Mouse (Mus musculus) brain, adult 2 months (tissue): Measurements from ENCODE around the gene Ubxn6.
"Not testable (repeated sequence)": the region's sequence is repeated elsewhere in the genome, so short reads cannot be mapped to it uniquely, and the experiment has no call there.

Experiments used
- DNase-seq: peaks from one replicate; pipeline ENCODE4 v3.0.0; 2011; ENCODE audit warnings: low read depth, low spot score

Ubxn6 gene

DNA sequence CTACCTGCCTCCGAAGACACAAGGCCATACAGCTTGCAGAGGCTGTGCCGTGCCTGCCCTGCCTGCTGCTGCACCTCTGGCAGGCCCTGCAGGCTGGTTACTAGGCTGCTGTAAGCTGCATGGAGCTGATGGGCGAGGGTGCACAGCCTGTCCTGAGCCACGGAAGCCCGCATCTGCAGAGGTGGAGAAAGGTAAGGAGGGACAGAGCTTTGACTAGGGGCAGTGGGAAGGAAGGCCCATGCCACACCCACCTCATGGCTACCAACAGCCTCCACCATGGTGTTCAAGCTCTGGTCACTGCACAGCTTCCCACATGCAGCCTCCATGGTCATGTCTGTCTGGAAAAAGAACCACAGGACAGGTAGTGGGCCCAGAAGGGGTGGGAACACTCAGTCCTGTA lies 27.3 kb upstream of the Ubxn6 start:
- no peak for DNase-seq

DNA sequence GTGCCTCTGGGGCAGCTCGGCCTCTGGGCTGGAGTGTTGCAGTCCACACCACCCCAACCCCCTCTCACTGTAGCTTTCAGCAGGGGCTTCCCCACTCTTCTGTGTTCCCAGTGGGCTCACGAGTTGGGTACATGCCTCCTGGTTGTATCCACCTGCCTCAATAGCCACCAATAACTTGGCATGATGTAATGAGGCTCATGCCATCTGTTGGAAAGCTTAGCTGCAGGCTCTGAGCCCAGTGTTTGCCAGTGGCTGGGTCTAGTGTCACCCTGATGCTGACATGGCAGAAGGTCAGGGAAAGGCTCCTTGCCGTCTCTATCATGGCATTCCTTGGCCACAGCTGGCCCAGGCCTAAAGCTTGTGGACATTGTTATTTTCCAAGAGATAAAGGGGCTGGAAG lies 26.0 kb upstream of the Ubxn6 start:
- no peak for DNase-seq

DNA sequence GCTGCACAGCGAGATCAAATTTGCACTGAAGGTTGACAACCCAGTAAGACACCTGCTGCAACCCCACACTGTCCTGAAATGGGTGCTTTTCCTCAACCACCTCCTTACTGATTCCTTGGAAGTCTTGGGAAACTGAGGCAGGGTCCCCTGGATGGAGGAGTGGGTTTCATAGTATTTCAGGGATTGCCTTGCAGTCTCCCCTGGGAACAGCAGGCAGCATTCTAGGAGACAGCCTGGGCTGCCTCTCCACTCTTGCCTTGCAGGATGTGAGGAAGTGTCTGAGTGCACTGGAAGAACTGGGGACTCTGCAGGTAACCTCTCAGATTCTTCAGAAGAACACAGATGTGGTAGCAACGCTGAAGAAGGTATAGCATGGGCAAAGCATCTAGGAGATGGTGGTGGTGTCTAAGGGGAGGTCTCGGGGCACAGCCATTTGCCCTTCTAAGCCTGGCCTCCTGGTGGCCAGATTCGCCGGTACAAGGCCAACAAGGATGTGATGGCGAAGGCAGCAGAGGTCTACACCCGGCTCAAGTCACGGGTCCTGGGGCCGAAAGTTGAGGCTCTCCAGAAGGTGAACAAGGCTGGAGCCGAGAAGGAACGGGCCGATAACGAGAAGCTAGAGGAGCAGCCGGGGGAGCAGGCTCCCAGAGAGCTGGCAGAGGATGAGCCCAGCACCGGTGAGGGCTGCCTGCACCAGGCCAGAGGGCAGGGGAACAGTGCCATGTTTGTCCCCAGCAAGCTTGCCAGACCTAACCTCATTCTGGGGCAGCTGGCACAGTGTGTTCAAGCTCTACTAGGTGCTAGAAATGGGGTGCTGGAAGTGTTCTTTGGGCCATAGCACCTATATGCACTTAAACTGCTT lies 24.1 kb upstream of the Ubxn6 start:
- DNase-seq: no peak

DNA sequence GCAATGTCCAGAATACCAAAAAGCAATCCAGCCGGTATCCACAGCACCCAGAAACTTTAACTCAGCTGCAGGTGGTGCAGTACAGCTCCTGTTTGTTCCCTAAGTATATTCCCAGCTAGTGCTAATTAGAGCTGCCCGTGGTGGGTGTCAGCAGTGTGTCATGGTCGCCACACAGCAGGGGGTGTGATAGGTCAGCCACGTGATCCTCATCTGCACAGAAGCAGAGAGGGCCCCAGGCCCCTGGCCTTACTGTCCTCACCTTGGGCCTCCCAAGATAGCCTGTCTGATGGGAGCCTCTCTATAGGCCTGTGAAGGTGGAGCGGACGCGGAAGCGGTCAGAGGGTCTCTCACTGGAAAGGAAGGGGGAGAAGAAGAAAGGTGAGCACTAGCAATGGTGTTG lies 23.4 kb upstream of the Ubxn6 start:
- DNase-seq: no peak

DNA sequence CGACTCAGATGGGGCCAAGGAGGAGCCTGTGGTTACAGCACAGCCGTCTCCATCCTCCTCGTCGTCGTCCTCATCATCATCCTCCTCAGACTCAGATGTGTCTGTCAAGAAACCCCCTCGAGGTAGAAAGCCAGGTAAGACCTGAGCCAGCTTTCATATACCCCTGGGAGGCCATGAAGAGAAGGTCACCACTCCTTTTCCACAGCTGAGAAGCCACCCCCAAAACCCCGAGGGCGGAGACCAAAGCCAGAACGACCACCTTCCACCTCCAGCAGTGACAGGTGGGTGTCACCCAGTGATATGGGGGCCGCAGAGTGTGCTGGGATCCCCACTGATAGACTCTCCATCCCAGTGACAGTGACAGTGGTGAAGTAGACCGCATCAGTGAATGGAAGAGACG lies 22.1 kb upstream of the Ubxn6 start:
- no peak for DNase-seq

DNA sequence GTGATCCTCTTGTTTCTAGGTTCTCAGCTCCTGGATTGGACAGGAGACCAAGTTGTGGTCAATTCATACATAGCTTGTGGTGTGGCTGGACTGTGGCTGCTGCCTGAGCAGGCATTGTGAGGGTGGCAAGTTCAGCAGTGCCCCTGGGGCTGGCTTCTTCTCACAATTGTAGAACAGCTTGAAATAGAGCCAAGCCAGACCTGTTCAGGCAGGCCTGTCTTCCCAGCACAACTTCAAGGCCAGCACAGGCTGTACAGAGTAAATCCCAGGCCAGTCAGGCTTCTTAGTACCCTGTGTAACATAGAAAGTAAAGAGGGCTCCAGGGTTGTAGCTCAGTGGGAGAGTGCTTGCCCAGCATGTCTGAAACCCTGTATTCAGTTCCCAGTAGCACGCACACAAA lies 18.0 kb upstream of the Ubxn6 start:
- peak; percentile 26 for DNase-seq

DNA sequence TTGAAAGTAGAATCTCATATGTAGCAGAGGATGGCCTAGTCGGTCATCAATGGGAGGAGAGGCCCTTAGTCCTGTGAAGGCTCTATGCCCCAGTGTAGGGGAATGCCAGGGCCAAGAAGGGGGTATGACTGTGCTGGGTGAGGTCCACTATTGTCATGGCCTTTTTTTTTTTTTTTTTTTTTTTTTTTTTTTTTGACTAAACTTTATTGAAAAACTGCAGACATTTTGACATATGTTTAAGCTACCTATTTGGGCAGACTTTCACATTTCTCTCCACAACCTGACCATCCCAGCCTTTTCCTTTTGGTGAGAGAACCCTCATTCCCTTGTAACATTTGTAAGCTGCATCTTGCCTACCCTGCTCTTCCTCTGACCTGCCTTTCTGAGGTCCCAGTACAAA lies 17.5 kb upstream of the Ubxn6 start:
- DNase-seq: no peak

DNA sequence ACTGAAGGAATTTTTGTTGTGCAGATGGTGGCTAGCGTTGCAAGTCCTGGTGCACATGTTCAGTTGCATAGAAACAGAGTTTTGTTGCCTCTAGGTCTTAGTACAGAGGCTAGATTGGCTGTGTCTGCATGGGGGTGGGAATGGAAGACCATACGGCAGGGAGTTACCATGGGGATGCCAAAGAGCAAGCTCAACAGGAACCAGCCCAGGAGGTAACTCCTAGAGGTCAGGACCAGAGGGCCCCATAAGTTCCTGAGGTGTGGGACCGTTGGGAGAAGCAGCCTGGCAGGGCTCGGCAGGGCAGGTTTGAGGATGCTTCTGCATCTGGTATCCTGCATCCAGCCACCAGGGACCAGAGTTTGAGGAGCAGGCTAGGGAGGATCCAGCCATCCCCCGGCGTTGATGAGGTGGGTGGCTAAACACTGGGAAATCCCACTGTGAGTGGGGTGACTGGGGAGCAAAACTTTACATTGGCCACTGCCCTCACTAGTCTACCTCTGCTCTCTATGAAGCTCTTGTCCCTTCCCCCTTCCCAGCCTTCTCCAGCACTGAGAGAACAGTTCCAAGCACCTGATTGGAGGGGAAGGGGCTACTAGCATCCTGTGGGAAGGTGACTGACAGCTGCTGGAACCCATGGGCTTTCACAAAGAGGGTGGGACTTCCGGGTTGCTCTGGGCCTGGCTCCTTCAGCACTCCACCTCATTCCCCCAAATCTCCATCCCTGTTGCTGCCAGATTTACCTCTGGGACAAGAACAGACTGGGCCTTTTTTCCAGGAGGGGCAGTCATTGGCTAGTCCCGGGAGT lies 6.2 kb upstream of the Ubxn6 start:
- DNase-seq: peak; percentile 86

DNA sequence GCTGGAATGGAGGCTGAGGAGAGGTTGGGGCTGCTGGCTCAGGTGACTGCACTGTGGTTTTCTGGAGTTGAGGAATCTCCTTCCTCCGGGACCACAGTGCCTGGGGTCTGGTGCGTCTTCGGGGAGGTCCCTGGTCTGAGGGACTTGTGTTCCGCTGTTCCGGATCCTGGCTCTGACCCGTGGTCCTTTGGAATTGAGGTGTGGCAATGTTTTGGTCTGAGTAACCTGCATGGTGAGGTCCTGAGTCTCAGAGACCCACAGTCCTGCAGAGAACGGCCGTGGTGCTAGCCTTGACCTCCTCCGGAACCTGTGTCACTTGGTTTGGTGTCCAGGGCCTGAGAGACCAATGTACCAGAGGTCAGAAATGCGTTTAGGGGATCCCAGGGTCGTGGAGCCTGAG lies 5.1 kb upstream of the Ubxn6 start:
- DNase-seq: no peak

DNA sequence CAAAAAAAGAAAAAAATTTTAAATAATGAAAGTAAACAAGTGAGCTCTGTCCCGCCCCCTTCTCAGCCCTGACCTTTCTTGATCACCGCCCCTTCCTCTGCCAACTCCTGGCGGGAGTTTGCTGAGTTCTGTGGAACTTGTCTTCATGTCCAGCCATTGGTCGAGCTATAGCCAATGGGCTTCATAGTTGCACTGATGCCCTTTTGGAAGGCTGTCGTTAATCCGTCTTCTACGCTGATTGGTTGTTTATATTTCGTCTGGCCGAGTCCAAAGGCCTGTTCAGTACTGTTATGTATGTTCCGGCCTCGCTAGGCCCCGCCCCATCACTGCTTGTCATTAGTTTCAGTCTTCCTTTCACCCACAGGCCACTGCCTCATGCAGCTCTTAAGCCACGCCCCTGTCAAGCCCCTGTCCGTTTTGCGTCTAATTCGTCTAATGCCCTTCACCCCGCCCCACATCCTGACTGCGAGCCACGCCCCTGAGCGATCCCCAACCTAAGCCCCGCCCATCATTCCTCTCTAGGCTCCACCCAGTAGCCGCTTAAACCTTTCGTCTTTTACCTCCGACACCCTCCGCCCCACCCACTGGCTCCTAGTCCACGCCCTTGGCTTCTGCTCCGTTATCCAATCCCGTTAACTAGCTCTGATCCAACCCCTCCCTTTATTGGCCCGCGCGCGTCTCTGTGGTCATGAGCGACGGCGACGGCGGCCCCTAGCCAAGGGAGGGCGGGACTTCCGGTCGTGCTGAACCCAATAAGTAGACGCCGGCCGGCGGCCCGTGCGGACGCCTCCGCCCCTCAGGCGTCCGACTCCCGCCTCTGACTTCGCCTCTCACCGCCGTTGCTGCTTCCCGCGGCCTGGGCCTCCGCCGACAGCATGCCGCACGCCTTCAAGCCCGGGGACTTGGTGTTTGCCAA lies 4.3 kb upstream of the Ubxn6 start, which contains the start of gene Hdgfl2:
Hdgfl2 (plus strand) TSS at position 755 of the 916 bp plus-strand sequence.
- peak; percentile 100 for DNase-seq

DNA sequence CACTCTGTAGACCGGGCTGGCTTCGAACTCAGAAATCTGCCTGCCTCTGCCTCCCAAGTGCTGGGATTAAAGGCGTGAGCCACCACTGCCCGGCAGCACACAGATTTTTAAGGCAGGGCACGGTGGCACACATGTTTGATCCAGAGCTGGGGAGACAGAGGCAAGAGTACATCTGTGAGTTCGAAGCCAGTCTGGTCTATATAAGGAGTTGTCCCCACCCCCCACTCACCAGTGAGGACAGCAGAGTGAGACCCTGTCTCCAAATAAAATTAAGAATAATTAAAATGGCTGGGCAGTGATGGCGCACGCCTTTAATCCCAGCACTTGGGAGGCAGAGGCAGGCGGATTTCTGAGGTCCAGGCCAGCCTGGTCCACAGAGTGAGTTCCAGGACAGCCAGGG lies 3.5 kb upstream of the Ubxn6 start:
- DNase-seq: not testable (repeated sequence)

DNA sequence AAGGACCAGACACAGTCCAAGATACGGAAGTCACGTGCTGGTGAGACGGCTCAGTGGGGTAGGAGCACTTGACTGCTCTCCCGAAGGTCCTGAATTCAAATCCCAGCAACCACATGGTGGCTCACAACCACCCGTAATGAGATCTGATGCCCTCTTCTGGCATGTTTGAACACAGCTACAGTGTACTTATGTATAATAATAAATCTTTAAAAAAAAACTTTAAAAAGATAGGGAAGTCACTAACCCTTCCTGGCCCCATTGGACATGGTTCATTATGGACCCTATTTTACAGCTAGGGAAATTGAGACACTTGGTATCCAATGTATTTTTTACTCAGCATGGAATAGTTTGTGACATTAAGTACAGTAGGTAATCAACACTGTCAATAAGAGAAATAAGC lies 2.7 kb upstream of the Ubxn6 start:
- no peak for DNase-seq

DNA sequence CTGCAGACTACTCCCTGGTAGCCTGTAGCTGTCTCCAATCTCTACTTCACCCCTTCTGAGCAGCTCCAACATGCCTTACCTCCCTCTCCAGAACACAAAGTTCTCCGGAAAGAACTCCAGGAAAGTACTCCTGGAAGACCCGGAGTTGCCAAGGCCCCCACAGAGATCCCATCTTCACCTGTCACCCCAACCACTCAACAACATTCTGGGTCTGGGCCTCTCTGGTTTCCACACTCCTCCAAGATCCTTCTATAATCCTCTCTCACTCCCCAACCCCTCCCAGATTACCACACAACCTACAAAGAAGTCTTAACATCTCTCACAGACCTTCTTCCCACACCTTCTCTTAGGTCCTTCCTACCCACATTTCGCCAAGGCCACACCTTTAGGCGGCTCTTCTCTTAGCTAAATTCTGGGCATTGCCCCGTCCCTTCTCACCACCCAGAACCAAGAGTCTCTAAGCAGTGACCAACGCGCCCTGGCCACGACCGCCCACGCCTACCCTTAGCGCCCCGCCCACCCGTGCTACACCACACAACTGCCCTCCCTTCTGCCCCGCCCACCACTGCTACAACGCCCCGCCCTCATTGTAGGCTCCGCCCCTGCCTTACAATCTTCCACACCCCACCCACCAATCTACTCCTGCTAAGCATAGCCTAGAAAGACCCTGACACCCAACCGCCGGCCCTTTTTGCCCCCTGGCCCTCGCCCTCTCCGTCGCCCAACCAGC lies 566 bp downstream of the Ubxn6 start:
- peak; percentile 81 for DNase-seq

DNA sequence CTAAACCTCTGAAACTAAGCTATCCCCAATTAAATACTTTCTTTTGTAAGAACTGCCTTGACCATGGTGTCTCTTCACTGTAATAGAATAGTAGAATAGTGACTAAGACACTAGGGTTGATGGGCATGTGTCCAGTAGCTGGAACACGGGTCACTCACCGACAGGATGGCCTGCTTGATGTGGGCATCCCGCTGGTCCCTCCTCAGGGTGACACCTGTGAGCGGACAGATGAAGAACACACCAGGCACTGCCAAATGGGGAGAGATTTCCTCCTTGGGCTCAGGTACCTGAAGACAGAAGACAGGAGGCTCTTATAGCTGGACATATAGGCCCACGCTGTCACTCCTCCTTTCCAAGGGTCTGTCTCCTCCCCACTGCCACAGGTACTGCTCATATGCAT lies 2.6 kb downstream of the Ubxn6 start:
- DNase-seq: no peak

DNA sequence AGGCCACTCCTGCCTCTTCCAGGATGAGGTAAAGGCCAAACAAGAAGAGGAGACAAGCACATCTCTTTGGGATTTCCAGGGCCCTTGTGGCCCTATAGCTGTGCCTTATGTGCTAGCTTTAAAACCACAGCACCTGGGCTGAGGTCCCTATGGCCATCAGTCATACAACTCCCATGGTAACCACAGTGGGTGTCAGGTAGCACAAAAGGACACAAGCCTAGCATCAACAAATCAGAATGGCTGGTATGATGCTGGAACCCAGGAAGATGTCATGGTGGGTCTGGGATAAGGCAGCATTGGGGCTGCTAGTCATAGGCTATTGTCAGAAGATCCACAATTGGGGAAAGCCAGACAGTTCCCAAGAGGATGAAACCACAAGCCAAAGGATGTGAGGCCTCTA lies 3.7 kb downstream of the Ubxn6 start:
- no peak for DNase-seq

DNA sequence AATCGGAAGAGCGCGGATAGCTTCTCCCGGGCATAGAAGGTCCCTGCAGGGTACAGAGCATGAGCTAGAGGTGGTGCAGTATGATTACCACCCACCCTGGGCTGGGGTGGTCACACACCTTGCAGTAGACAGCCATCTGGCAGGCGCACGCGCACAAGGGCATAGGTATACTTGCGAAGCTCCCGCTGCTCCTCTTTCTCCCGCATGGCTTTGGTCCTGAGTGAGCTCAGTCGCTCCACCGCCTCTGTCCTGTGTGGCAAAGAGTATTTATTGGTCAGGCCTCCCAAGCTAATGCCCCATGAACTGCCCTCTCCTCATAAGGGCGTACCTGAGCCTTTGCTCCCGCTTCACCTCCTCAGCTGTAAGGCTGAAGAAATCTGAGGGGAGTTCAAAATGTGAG lies 5.8 kb downstream of the Ubxn6 start:
- DNase-seq: no peak

DNA sequence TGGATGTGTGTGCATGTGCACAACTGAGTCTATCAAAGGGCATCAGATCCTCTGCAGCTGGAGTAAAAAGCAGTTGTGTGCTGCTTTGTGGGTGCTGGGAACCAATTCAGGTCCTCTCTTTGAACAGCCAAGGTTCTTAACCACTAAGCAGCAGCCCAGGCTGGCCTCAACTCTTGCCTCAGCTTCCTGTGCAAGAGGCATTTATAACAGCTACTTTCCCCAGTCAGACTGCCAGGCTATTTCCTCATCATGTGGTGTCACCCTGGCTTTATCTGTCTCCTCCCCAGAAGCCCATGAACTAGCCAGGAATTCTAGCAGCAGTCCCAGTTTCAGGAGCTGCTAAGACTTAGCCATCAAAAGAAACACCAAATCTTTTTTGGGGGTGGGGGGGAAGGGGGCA lies 8.4 kb downstream of the Ubxn6 start:
- no peak for DNase-seq

DNA sequence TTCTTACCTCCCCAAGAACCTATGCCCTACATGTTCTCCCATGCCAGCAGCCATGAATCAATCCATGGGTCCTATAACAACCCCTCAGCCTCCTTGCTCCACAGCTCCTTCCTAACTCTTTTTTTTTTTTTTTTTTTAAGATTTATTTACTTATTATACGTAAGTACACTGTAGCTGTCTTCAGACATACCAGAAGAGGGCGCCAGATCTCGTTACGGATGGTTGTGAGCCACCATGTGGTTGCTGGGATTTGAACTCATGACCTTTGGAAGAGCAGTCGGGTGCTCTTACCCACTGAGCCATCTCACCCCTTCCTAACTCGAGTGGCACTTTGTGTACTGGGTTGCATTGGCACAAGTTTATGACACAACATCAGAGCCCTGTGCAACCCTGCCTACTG lies 9.1 kb downstream of the Ubxn6 start:
- DNase-seq: not testable (repeated sequence)

DNA sequence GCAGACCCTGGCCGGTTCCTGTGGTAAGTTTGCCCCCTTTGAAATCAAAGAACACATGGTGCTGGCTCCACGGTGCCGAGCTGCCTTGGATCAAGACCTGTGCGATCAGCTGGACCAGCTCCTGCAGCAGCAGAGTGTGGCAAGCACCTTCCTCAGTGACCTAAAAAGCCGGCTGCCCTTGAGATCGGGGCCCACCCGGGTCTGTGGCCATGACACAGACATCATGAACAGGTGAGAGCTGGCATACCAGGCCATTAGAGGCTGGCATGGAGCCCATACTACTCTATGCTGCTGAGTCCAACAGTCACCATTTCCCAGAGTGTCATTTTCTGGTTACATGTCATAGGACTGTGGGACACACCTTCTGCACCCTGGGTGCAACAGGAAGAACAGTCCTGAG lies 12.7 kb downstream of the Ubxn6 start:
- no peak for DNase-seq

DNA sequence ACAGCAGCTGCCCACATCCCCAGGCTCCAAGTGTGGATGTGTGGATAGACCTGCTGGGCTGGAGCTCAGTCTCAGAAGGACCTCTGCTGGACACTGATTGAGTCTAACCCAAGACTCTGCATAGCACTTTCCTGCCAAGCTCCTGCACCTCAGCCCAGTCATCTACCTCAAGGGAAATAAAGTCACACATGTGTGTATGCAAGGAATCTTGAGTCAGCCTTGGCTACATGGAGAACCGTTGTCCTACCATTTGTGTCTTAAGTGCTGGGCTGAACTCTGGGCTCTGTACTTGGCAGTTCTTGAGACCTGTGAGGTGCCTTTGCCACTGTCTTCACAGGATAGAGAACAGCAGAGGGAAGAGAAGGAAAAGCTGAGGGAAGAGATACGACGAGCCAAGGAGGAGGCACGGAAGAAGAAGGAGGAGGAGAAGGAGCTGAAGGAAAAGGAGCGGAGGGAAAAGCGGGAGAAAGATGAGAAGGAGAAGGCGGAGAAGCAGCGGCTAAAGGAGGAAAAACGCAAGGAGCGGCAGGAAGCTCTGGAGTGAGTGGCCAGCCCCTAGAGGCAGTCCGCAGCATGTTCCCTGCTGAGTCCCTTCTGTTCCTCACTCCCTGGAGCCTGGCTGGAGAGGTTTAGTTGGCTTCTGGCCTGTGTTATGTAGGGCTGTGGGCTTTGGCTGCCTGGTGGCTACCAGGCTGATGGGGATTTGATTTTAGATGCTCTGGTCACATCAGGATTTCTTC lies 17.3 kb downstream of the Ubxn6 start:
- DNase-seq: peak; percentile 73
